Mouse (Mus musculus) G1E (cell line): ENCODE results near the gene Ptgdr.

Experiments used
- CTCF ChIP-seq: IDR thresholded peaks from 2 replicates; pipeline ENCODE4 v1.5.1; 2012; ENCODE audit warnings: low read depth, low read length, inconsistent platforms, mixed read lengths
- GATA1 ChIP-seq: IDR thresholded peaks from 2 replicates; pipeline ENCODE4 v1.6.1; 2012; ENCODE audit warnings: borderline replicate concordance, low read length, inconsistent platforms, mixed read lengths
- GATA2 ChIP-seq: IDR thresholded peaks from 2 replicates; pipeline ENCODE4 v1.6.1; 2012; ENCODE audit warnings: low read depth, low read length, inconsistent platforms, borderline replicate concordance
- POLR2AphosphoS5 ChIP-seq: IDR thresholded peaks from 2 replicates; pipeline ENCODE4 v1.6.1; 2012; ENCODE audit warnings: low read depth, low read length, inconsistent platforms; ENCODE audit not compliant: insufficient replicate concordance
- TAL1 ChIP-seq: conservative IDR thresholded peaks from 2 replicates; pipeline ENCODE4 v1.6.1; 2012; ENCODE audit warnings: low read depth, low read length, inconsistent platforms, mixed read lengths

DNA sequence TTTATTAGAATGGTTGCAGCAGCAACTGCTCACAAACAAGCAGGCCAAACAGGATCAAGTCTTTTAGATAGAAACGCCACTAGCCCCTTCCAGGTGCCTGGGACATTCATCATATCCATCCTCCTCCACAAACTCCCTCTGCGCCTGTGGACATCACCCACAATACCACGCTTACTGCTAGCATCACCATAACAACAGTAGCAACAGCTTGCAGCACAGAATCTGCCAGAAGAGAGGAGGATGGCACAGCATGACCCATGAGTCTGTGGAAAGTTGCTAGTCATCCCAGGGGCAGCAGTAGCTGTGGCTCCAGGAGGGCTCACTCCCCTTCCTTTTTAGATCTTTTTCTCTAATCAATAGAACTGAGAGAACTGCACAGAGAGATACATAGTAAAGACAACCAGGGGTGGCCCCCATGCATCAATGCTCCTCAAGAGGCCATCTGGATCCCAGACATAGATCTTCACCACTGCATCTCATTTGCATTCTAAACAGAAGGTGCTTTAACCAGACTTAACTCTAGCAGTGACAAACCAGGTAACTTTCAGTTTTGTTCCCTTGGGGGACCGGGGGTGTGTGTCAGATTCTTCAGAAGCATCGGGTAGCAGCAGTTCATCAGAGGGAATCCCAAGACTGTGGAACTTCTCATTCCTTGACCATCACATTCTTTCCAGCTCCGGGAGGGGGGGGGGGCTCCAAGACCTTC is 12.5 kb downstream of the Ptgdr start:
- TF ChIP-seq CTCF (no peak), TAL1 (no peak), POLR2AphosphoS5 (no peak), GATA1 (no peak), GATA2 (no peak)
